Mouse (Mus musculus) midbrain, embryonic 12.5 days (tissue): ENCODE data around the gene 5031410I06Rik. TPM values are rescaled to one million over a fixed set of nuclear protein-coding genes. Genes with fewer than 3 reads are reported as not detected.
"Not testable (repeated sequence)": the region's sequence is repeated elsewhere in the genome, so short reads cannot be mapped to it uniquely, and the experiment has no call there.

Experiments used
- ATAC-seq: fragments of 200-750 bp; cut with Nextera tagmentation; 2 replicates; pipeline ENCODE4 v1.8.0; 2017; ENCODE audit warnings: low read depth, moderate TSS enrichment, moderate library complexity; ENCODE audit not compliant: low FRiP score
- H3K27ac ChIP-seq: fragments of 300-500 bp; sonication (generic); replicated peaks from 2 replicates; pipeline ENCODE4 v1.5.1; 2016; ENCODE audit warnings: mild to moderate bottlenecking
- H3K27me3 ChIP-seq: fragments of 300-500 bp; sonication (generic); 2 replicates; pipeline ENCODE4 v1.6.1; 2016; ENCODE audit warnings: mild to moderate bottlenecking
- H3K36me3 ChIP-seq: fragments of 300-500 bp; sonication (generic); 2 replicates; pipeline ENCODE4 v1.6.1; 2016
- H3K4me1 ChIP-seq: fragments of 300-500 bp; sonication (generic); 2 replicates; pipeline ENCODE4 v1.6.1; 2016
- H3K4me2 ChIP-seq: fragments of 300-500 bp; sonication (generic); replicated peaks from 2 replicates; pipeline ENCODE4 v1.6.1; 2016; ENCODE audit warnings: mild to moderate bottlenecking, moderate library complexity
- H3K4me3 ChIP-seq: fragments of 300-500 bp; sonication (generic); 2 replicates; pipeline ENCODE4 v1.5.1; 2016; ENCODE audit warnings: mild to moderate bottlenecking
- H3K9ac ChIP-seq: fragments of 300-500 bp; sonication (generic); replicated peaks from 2 replicates; pipeline ENCODE4 v1.6.1; 2016; ENCODE audit warnings: mild to moderate bottlenecking, moderate library complexity
- H3K9me3 ChIP-seq: fragments of 300-500 bp; sonication (generic); 2 replicates; pipeline ENCODE4 v1.6.1; 2016; ENCODE audit warnings: mild to moderate bottlenecking
- WGBS: fragments of 180-500 bp; shearing (Covaris S2); methylation state at CpG from one replicate; pipeline ENCODE4 v1.1.7; 2016; 5-methylcytosine and 5-hydroxymethylcytosine counted together
- polyA plus RNA-seq: library from polyadenylated mRNA; unstranded; fragments of >200 nt; fragmentation: Nextera tagmentation; extraction: Ambion mirVana; gene quantifications from 2 replicates; pipeline ENCODE4 v1.2.1, GENCODE M21; 2016

5031410I06Rik gene
- polyA plus RNA-seq, result 0.13 TPM in 1 of 2 replicates, not detected in the other

DNA sequence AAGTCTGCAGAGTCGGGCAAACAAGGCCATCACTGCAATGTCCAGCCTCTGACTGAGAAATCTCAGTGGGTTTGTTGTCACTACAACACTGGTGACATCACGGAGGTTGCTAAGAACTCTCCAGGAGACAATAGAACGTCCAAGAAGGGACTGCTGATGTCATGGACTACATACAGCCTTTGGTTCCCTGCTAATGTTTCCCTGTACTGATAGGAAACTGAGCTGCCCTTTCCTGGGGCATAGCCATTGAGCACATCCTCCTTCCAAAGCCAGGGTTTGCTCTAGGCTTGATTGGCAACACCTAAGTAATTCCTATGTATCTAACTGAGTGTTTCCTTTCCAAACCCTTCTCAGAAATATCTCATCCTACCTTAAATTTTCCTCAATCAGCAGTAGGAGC is at the start of gene 5031410I06Rik:
Gene 5031410I06Rik, minus strand, starts transcription at position 101 of the 400 bp plus-strand sequence.
- H3K27ac ChIP-seq, H3K4me3 ChIP-seq, H3K4me2 ChIP-seq, H3K27me3 ChIP-seq, H3K36me3 ChIP-seq, ATAC-seq, H3K9ac ChIP-seq, H3K4me1 ChIP-seq, H3K9me3 ChIP-seq: not testable (repeated sequence)
- no CpG with 5 or more reads among the region's 3 CpGs for WGBS

DNA sequence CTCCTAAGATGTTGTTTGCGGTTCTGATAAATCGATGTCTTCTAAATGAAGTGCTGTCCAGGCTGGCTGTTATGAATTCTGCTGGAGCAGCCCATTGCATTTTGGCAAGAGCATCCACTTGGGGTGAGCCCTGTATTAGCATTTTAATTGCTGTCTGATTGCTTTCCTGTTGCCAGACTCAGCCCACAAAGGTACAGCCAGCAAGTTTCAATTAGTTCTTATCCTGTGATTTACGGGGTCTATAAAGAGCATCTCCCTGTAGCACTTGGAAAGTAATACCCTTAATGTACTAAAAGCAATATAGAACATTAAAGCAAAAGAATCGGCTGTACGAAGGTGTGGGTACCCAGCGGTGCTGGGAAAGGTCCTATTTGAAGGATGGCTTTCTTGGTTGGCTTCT is 37.7 kb upstream of the 5031410I06Rik start:
- 73% methylated on average over 6 of the region's 6 CpGs for WGBS
- no peaks in the 10 kb centered on the region for H3K36me3 ChIP-seq
- no peak overlapping the region for H3K4me3 ChIP-seq
- no peak for ATAC-seq
- H3K9me3 ChIP-seq, result no peaks in the 10 kb centered on the region
- no peaks in the 10 kb centered on the region for H3K27me3 ChIP-seq
- H3K9ac ChIP-seq, result no peak overlapping the region
- H3K4me2 ChIP-seq, result no peak overlapping the region
- no peaks in the 10 kb centered on the region for H3K4me1 ChIP-seq
- no peak overlapping the region for H3K27ac ChIP-seq

DNA sequence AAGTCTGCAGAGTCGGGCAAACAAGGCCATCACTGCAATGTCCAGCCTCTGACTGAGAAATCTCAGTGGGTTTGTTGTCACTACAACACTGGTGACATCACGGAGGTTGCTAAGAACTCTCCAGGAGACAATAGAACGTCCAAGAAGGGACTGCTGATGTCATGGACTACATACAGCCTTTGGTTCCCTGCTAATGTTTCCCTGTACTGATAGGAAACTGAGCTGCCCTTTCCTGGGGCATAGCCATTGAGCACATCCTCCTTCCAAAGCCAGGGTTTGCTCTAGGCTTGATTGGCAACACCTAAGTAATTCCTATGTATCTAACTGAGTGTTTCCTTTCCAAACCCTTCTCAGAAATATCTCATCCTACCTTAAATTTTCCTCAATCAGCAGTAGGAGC is 16.2 kb upstream of the 5031410I06Rik start, which contains the start of gene Gm10220:
Gene Gm10220, minus strand, starts transcription at position 101 of the 400 bp plus-strand sequence.
- no CpG with 5 or more reads among the region's 3 CpGs for WGBS
- ATAC-seq, H3K27ac ChIP-seq, H3K4me1 ChIP-seq, H3K4me3 ChIP-seq, H3K9me3 ChIP-seq, H3K36me3 ChIP-seq, H3K27me3 ChIP-seq, H3K9ac ChIP-seq, H3K4me2 ChIP-seq: not testable (repeated sequence)

DNA sequence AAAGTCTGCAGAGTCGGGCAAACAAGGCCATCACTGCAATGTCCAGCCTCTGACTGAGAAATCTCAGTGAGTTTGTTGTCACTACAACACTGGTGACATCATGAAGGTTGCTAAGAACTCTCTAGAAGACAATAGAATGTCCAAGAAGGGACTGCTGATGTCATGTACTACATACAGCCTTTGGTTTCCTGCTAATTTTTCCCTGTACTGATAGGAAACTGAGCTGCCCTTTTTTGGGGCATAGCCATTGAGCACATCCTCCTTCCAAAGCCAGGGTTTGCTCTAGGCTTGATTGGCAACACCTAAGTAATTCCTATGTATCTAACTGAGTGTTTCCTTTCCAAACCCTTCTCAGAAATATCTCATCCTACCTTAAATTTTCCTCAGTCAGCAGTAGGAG is 16.0 kb downstream of the 5031410I06Rik start, which contains the start of gene Gm10471:
Gene Gm10471, minus strand, starts transcription at position 101 of the 400 bp plus-strand sequence.
- not testable (repeated sequence) for H3K36me3 ChIP-seq, H3K4me1 ChIP-seq
- WGBS, result 80% methylated on average over 1 of the region's 1 CpGs

DNA sequence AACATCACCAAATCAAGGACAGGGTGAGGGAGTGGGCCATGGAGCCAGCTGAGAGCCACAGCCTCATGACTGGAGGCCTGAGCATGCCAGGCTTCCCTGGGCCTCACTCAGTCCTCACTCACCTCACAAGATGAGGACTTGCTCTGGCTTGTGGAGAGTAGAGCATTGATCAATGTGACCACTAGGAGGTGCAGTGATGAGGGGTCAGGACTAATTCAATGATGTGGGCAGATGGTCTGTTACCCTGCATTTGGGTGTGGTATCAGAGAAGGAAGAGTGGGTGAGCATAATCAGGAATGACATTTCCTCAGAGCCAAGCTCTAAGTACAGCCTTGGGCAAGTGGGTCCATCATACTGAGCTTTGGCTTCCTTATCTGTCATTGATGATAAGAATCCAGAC is 26.1 kb downstream of the 5031410I06Rik start:
- H3K9ac ChIP-seq, H3K4me1 ChIP-seq, H3K4me2 ChIP-seq, H3K27me3 ChIP-seq, H3K4me3 ChIP-seq, H3K9me3 ChIP-seq, ATAC-seq, H3K36me3 ChIP-seq, H3K27ac ChIP-seq: not testable (repeated sequence)

More for the DNA sequence above, 16.0 kb downstream of the 5031410I06Rik start, which contains the start of gene Gm10471:
- not testable (repeated sequence) for H3K27ac ChIP-seq, H3K4me3 ChIP-seq, H3K9me3 ChIP-seq, ATAC-seq, H3K27me3 ChIP-seq, H3K4me2 ChIP-seq, H3K9ac ChIP-seq

DNA sequence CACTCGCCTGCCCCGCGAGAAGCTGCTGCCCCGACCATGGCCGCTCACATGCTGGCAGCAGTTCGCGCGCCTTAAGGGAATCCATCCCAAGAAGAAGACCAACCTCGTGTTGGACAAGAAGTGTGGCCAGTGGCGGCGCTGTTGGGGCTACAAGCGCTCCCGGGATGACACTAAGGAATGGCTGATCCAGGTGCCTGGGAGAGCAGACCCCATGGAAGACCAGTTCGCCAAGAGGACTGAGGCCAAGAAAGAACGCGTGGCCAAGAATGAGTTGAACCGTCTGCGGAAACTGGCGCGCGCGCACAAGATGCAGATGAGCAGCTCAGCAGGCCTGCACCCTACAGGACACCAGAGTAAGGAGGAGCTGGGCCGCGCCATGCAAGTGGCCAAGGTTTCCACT is 34.4 kb downstream of the 5031410I06Rik start:
- no peak overlapping the region for H3K9ac ChIP-seq
- WGBS, result 91% methylated on average over 24 of the region's 24 CpGs

DNA sequence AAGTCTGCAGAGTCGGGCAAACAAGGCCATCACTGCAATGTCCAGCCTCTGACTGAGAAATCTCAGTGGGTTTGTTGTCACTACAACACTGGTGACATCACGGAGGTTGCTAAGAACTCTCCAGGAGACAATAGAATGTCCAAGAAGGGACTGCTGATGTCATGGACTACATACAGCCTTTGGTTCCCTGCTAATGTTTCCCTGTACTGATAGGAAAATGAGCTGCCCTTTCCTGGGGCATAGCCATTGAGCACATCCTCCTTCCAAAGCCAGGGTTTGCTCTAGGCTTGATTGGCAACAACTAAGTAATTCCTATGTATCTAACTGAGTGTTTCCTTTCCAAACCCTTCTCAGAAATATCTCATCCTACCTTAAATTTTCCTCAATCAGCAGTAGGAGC is 46.7 kb downstream of the 5031410I06Rik start, which contains the start of gene Gm7347:
Gene Gm7347, minus strand, starts transcription at position 101 of the 400 bp plus-strand sequence.
- WGBS, result no CpG with 5 or more reads among the region's 2 CpGs
- not testable (repeated sequence) for H3K36me3 ChIP-seq, H3K27ac ChIP-seq, H3K4me2 ChIP-seq, H3K4me1 ChIP-seq, H3K9me3 ChIP-seq, ATAC-seq, H3K4me3 ChIP-seq, H3K9ac ChIP-seq, H3K27me3 ChIP-seq

More for the DNA sequence above, 34.4 kb downstream of the 5031410I06Rik start:
- no peaks in the 10 kb centered on the region for H3K4me1 ChIP-seq
- H3K9me3 ChIP-seq, result no peaks in the 10 kb centered on the region
- H3K27ac ChIP-seq, result no peak overlapping the region
- no peak overlapping the region for H3K4me3 ChIP-seq
- no peaks in the 10 kb centered on the region for H3K27me3 ChIP-seq
- H3K4me2 ChIP-seq, result no peak overlapping the region
- H3K36me3 ChIP-seq, result no peaks in the 10 kb centered on the region
- no peak for ATAC-seq

Other genes with a start within 250 kb of the 5031410I06Rik start
- gene Gm21663, start 163.0 kb downstream of the 5031410I06Rik start, polyA plus RNA-seq, result not detected in 2 replicates
- gene Gm21671, start 150.9 kb downstream of the 5031410I06Rik start, polyA plus RNA-seq, result 0.12 TPM in 1 of 2 replicates, not detected in the other
- not detected in 2 replicates for gene Gm21680, start 132.7 kb downstream of the 5031410I06Rik start, polyA plus RNA-seq
- not detected in 2 replicates for gene Gm21698, start 116.7 kb downstream of the 5031410I06Rik start, polyA plus RNA-seq
- gene Gm1979, start 100.6 kb downstream of the 5031410I06Rik start, polyA plus RNA-seq, result 0.10 TPM in 1 of 2 replicates, not detected in the other
- 0.09 TPM in 1 of 2 replicates, not detected in the other for gene Gm5862, start 82.4 kb downstream of the 5031410I06Rik start, polyA plus RNA-seq
- gene Speer4a, start 65.8 kb downstream of the 5031410I06Rik start, polyA plus RNA-seq, result 0.17 TPM in 1 of 2 replicates, not detected in the other
- gene Gm7347, start 46.8 kb downstream of the 5031410I06Rik start, polyA plus RNA-seq, result not detected in 2 replicates
- 0.08 TPM in 1 of 2 replicates, not detected in the other for gene Gm10471, start 16.1 kb downstream of the 5031410I06Rik start, polyA plus RNA-seq
- gene Gm10220, start 16.1 kb upstream of the 5031410I06Rik start, polyA plus RNA-seq, result 0.09 TPM in 1 of 2 replicates, not detected in the other
- gene Gm7361, start 152.3 kb upstream of the 5031410I06Rik start, polyA plus RNA-seq, result not detected in 2 replicates